Mouse (Mus musculus) embryonic facial prominence, embryonic 15.5 days (tissue): ENCODE results near the gene Ccdc36. TPM values are rescaled to one million over a fixed set of nuclear protein-coding genes. Genes with fewer than 3 reads are reported as not detected.

Experiments
- ATAC-seq: fragments of 200-750 bp; cut with Nextera tagmentation; 2 replicates; pipeline ENCODE4 v1.8.0; 2017; ENCODE audit warnings: low read depth, moderate TSS enrichment; ENCODE audit not compliant: insufficient number of reproducible peaks, low FRiP score, low TSS enrichment
- H3K27ac ChIP-seq: fragments of 300-500 bp; sonication (generic); replicated peaks from 2 replicates; pipeline ENCODE4 v1.5.1; 2015; ENCODE audit warnings: mild to moderate bottlenecking, inconsistent platforms
- H3K27me3 ChIP-seq: fragments of 300-500 bp; sonication (generic); 2 replicates; pipeline ENCODE4 v1.6.1; 2015; ENCODE audit warnings: inconsistent platforms
- H3K36me3 ChIP-seq: fragments of 300-500 bp; sonication (generic); 2 replicates; pipeline ENCODE4 v1.6.1; 2015; ENCODE audit warnings: mild to moderate bottlenecking, inconsistent platforms
- H3K4me1 ChIP-seq: fragments of 300-500 bp; sonication (generic); 2 replicates; pipeline ENCODE4 v1.6.1; 2015; ENCODE audit warnings: inconsistent platforms
- H3K4me2 ChIP-seq: fragments of 300-500 bp; sonication (generic); replicated peaks from 2 replicates; pipeline ENCODE4 v1.6.1; 2015; ENCODE audit warnings: mild to moderate bottlenecking, inconsistent platforms
- H3K4me3 ChIP-seq: fragments of 300-500 bp; sonication (generic); replicated peaks from 2 replicates; pipeline ENCODE4 v1.5.1; 2015; ENCODE audit warnings: mild to moderate bottlenecking, inconsistent platforms
- H3K9ac ChIP-seq: fragments of 300-500 bp; sonication (generic); 2 replicates; pipeline ENCODE4 v1.6.1; 2015; ENCODE audit warnings: inconsistent platforms
- H3K9me3 ChIP-seq: fragments of 300-500 bp; sonication (generic); replicated peaks from 2 replicates; pipeline ENCODE4 v1.6.1; 2016; ENCODE audit warnings: inconsistent platforms
- WGBS: fragments of 180-500 bp; shearing (Covaris S2); methylation state at CpG from one replicate; pipeline ENCODE4 v1.1.7; 2015; 5-methylcytosine and 5-hydroxymethylcytosine counted together
- polyA plus RNA-seq: library from polyadenylated mRNA; unstranded; fragments of >200 nt; fragmentation: Nextera tagmentation; extraction: Ambion mirVana; gene quantifications from 2 replicates; pipeline ENCODE4 v1.2.1, GENCODE M21; 2015

Gene Ccdc36
- polyA plus RNA-seq, 1 experiment from 2014 or later: 1.2 TPM

GRCm38 (mm10) chr9:108456953-108457352 is 28.7 kb upstream of the Ccdc36 start:
- Histone ChIP-seq H3K27me3 (no peaks in the 10 kb centered on the region), H3K4me1 (peaks cover 39% of the 10 kb centered on the region), H3K27ac (no peak overlapping the region), H3K9ac (no peak overlapping the region), H3K36me3 (0 out of 2 replicates have a peak, but pooled peaks cover 1% of the 10 kb centered on the region), H3K4me3 (no peak overlapping the region), H3K9me3 (no peaks in the 10 kb centered on the region), H3K4me2 (no peak overlapping the region)
- 88% methylated on average over 10 of the region's 10 CpGs for WGBS
- no peak for ATAC-seq

GRCm38 (mm10) chr9:108455747-108456571 is 27.7 kb upstream of the Ccdc36 start:
- no peak for ATAC-seq
- Histone ChIP-seq H3K4me3 (no peak overlapping the region), H3K36me3 (no peaks in the 10 kb centered on the region), H3K9me3 (no peaks in the 10 kb centered on the region), H3K4me1 (peaks cover 39% of the 10 kb centered on the region), H3K27ac (no peak overlapping the region), H3K9ac (no peak overlapping the region), H3K27me3 (no peaks in the 10 kb centered on the region), H3K4me2 (no peak overlapping the region)
- WGBS: 72% methylated on average over 12 of the region's 12 CpGs

GRCm38 (mm10) chr9:108454429-108454828 is 26.1 kb upstream of the Ccdc36 start:
- Histone ChIP-seq H3K27ac (no peak overlapping the region), H3K9me3 (no peaks in the 10 kb centered on the region), H3K4me3 (no peak overlapping the region), H3K36me3 (no peaks in the 10 kb centered on the region), H3K27me3 (no peaks in the 10 kb centered on the region), H3K4me2 (no peak overlapping the region), H3K4me1 (peaks cover 47% of the 10 kb centered on the region), H3K9ac (no peak overlapping the region)
- WGBS: 91% methylated on average over 6 of the region's 6 CpGs
- no peak for ATAC-seq

GRCm38 (mm10) chr9:108453458-108453857 is 25.2 kb upstream of the Ccdc36 start:
- Histone ChIP-seq H3K36me3 (peaks cover 3% of the 10 kb centered on the region; the same call in 1 of the 2 replicates), H3K4me2 (peak overlapping the region; percentile 86), H3K9me3 (no peaks in the 10 kb centered on the region), H3K9ac (no peak overlapping the region), H3K27ac (peak overlapping the region; percentile 91), H3K4me1 (peaks cover 51% of the 10 kb centered on the region), H3K27me3 (no peaks in the 10 kb centered on the region), H3K4me3 (peak overlapping the region; percentile 62)
- WGBS: 46% methylated on average over 4 of the region's 4 CpGs
- no peak for ATAC-seq

GRCm38 (mm10) chr9:108452911-108453310 is 24.6 kb upstream of the Ccdc36 start:
- no peaks in the 10 kb centered on the region for H3K9me3 ChIP-seq
- H3K4me2 ChIP-seq: peak overlapping the region; percentile 86
- H3K9ac ChIP-seq: peak overlapping the region; percentile 68
- peaks cover 9% of the 10 kb centered on the region; the same call in 1 of the 2 replicates for H3K36me3 ChIP-seq
- WGBS: 11% methylated on average over 6 of the region's 6 CpGs
- peak overlapping the region; percentile 91 for H3K27ac ChIP-seq
- peaks cover 51% of the 10 kb centered on the region for H3K4me1 ChIP-seq
- peak overlapping the region; percentile 62 for H3K4me3 ChIP-seq
- H3K27me3 ChIP-seq: no peaks in the 10 kb centered on the region
- ATAC-seq: no peak

GRCm38 (mm10) chr9:108452291-108452906 is 24.1 kb upstream of the Ccdc36 start:
- Histone ChIP-seq H3K27me3 (no peaks in the 10 kb centered on the region), H3K9ac (peak overlapping the region; percentile 68), H3K4me2 (peak overlapping the region; percentile 86), H3K36me3 (peaks cover 13% of the 10 kb centered on the region; the same call in 1 of the 2 replicates), H3K4me1 (peaks cover 51% of the 10 kb centered on the region), H3K27ac (peak overlapping the region; percentile 91), H3K9me3 (no peaks in the 10 kb centered on the region), H3K4me3 (peak overlapping the region; percentile 62)
- ATAC-seq: peak; percentile 90
- WGBS: under 1% methylated on average over 40 of the region's 40 CpGs

GRCm38 (mm10) chr9:108451519-108452160 is 23.4 kb upstream of the Ccdc36 start:
- H3K9me3 ChIP-seq: no peaks in the 10 kb centered on the region
- ATAC-seq: no peak
- H3K4me1 ChIP-seq: peaks cover 51% of the 10 kb centered on the region
- peak overlapping the region; percentile 62 for H3K4me3 ChIP-seq
- peak overlapping the region; percentile 86 for H3K4me2 ChIP-seq
- H3K9ac ChIP-seq: peak overlapping the region; percentile 68
- peak overlapping the region; percentile 91 for H3K27ac ChIP-seq
- no peaks in the 10 kb centered on the region for H3K27me3 ChIP-seq
- 42% methylated on average over 6 of the region's 6 CpGs for WGBS
- peaks cover 13% of the 10 kb centered on the region; the same call in 1 of the 2 replicates for H3K36me3 ChIP-seq

- H3K9ac ChIP-seq: no peak overlapping the region
- 87% methylated on average over 6 of the region's 6 CpGs for WGBS
- H3K36me3 ChIP-seq: peaks cover 13% of the 10 kb centered on the region; the same call in 1 of the 2 replicates
- peaks cover 51% of the 10 kb centered on the region for H3K4me1 ChIP-seq
- peak overlapping the region; percentile 86 for H3K4me2 ChIP-seq
- no peaks in the 10 kb centered on the region for H3K27me3 ChIP-seq
- peak overlapping the region; percentile 62 for H3K4me3 ChIP-seq
- H3K27ac ChIP-seq: peak overlapping the region; percentile 41; the same call in 1 of the 2 replicates
- no peak for ATAC-seq
- no peaks in the 10 kb centered on the region for H3K9me3 ChIP-seq
Measured at GRCm38 (mm10) chr9:108451170-108451493, 22.8 kb upstream of the Ccdc36 start.

GRCm38 (mm10) chr9:108450292-108451169 is 22.2 kb upstream of the Ccdc36 start:
- Histone ChIP-seq H3K9me3 (no peaks in the 10 kb centered on the region), H3K36me3 (peaks cover 13% of the 10 kb centered on the region; the same call in 1 of the 2 replicates), H3K4me1 (peaks cover 51% of the 10 kb centered on the region), H3K9ac (no peak overlapping the region), H3K4me2 (peak overlapping the region; percentile 86), H3K27me3 (no peaks in the 10 kb centered on the region), H3K4me3 (peak overlapping the region; percentile 62; the same call in 1 of the 2 replicates), H3K27ac (peak overlapping the region; percentile 41; the same call in 1 of the 2 replicates)
- WGBS: 63% methylated on average over 21 of the region's 21 CpGs
- no peak for ATAC-seq

- no peak for ATAC-seq
- peaks cover 51% of the 10 kb centered on the region for H3K4me1 ChIP-seq
- H3K9ac ChIP-seq: no peak overlapping the region
Measured at GRCm38 (mm10) chr9:108449860-108450259, 21.6 kb upstream of the Ccdc36 start.

More at GRCm38 (mm10) chr9:108449860-108450259, 21.6 kb upstream of the Ccdc36 start:
- no peaks in the 10 kb centered on the region for H3K9me3 ChIP-seq
- H3K27ac ChIP-seq: peak overlapping the region; percentile 41; the same call in 1 of the 2 replicates
- no peaks in the 10 kb centered on the region for H3K27me3 ChIP-seq
- H3K36me3 ChIP-seq: peaks cover 13% of the 10 kb centered on the region; the same call in 1 of the 2 replicates
- 39% methylated on average over 4 of the region's 4 CpGs for WGBS
- no peak overlapping the region for H3K4me3 ChIP-seq
- H3K4me2 ChIP-seq: peak overlapping the region; percentile 86; the same call in 1 of the 2 replicates
